Mouse (Mus musculus): ENCODE results near the gene Krt80.

The Krt80 gene

GRCm38 (mm10) chr15:101316279-101316912 is 53.6 kb downstream of the Krt80 start:
- peak in 1 of 2 experiments; percentile 30 for DNase-seq

- DNase-seq: peak; percentile 94 to 95
Observed at GRCm38 (mm10) chr15:101315832-101316231, 54.1 kb downstream of the Krt80 start.

GRCm38 (mm10) chr15:101315378-101315777 is 54.6 kb downstream of the Krt80 start:
- no peak for DNase-seq

- no peak for DNase-seq
Observed at GRCm38 (mm10) chr15:101312006-101312405, 58.0 kb downstream of the Krt80 start.

- peak; percentile 70 to 78 for DNase-seq
Observed at GRCm38 (mm10) chr15:101311087-101311770, 58.7 kb downstream of the Krt80 start.

- no peak for DNase-seq
Observed at GRCm38 (mm10) chr15:101309493-101309892, 60.5 kb downstream of the Krt80 start.

GRCm38 (mm10) chr15:101308440-101309348 is 61.3 kb downstream of the Krt80 start:
- no peak for DNase-seq

GRCm38 (mm10) chr15:101306459-101306858 is 63.5 kb downstream of the Krt80 start:
- no peak for DNase-seq

- DNase-seq: no peak
Observed at GRCm38 (mm10) chr15:101303830-101304229, 66.1 kb downstream of the Krt80 start.

- no peak for DNase-seq
Observed at GRCm38 (mm10) chr15:101302201-101302600, 67.8 kb downstream of the Krt80 start.

GRCm38 (mm10) chr15:101300128-101300527 is 69.8 kb downstream of the Krt80 start:
- DNase-seq: no peak

GRCm38 (mm10) chr15:101299480-101299960 is 70.4 kb downstream of the Krt80 start:
- DNase-seq: no peak

- peak; percentile 51 to 55 for DNase-seq
Observed at GRCm38 (mm10) chr15:101298550-101298949, 71.4 kb downstream of the Krt80 start.

- no peak for DNase-seq
Observed at GRCm38 (mm10) chr15:101297988-101298387, 72.0 kb downstream of the Krt80 start.

All from cerebellum, postnatal 10 days (tissue).